Mouse (Mus musculus): Measurements from ENCODE around the gene Zbtb17. TPM values are rescaled to one million over a fixed set of nuclear protein-coding genes. Genes with fewer than 3 reads are reported as not detected.

Gene Zbtb17
- total and polyA plus RNA-seq, 2 experiments from 2014 or later, result 30.1 to 34.4 TPM

GRCm38 (mm10) chr4:141429847-141430246 is 14.6 kb upstream of the Zbtb17 start:
- no peak overlapping the region for H3K9ac ChIP-seq (replicated peaks; ENCODE audit: low read length, poor library complexity, severe bottlenecking)
- H3K4me2 ChIP-seq (ENCODE audit: low read depth, low read length, poor library complexity, severe bottlenecking), result no peak overlapping the region
- no peak overlapping the region for H3K27ac ChIP-seq (ENCODE audit: low read depth, low read length)
- H3K4me3 ChIP-seq (ENCODE audit: low read depth, low read length), result no peak overlapping the region
- ATAC-seq (ENCODE audit: low FRiP score), result no peak
- 0 out of 2 replicates have a peak, but pooled peaks cover 4% of the 10 kb centered on the region for H3K27me3 ChIP-seq (ENCODE audit: insufficient read depth, low read length)
- H3K4me1 ChIP-seq (ENCODE audit: insufficient read depth, low read length), result no peaks in the 10 kb centered on the region
- TF ChIP-seq CTCF (IDR thresholded peaks at IDR 0.05), result peak; percentile 62
- 50% methylated on average over 9 of the region's 9 CpGs for WGBS
- H3K9me3 ChIP-seq (ENCODE audit: low read length), result no peaks in the 10 kb centered on the region
- H3K36me3 ChIP-seq (ENCODE audit: insufficient read depth, low read length), result no peaks in the 10 kb centered on the region
- DNase-seq (ENCODE audit: low spot score), result no peak

DNA sequence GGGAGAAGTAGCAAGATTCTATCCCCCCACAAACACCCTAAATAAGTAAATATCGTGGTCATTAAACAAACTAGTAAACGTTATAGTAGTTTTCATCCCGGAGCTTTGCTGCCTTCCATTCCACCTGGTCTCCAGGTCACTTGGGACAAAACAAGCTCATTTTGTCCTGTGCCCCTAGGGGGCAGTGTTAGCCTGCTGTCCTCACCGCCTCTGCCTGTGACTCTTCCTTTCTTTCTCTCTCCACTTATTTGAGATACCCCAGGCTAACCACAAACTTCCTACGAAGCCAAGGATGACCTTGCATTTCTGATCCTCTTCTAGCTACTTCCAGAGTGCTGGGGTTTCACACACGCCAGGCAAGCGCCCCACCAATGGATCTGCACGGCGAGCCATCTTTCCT is 13.5 kb upstream of the Zbtb17 start:
- H3K27me3 ChIP-seq (ENCODE audit: insufficient read depth, low read length), result 0 out of 2 replicates have a peak, but pooled peaks cover 4% of the 10 kb centered on the region
- DNase-seq (ENCODE audit: low spot score) (peak; percentile 71), ATAC-seq (ENCODE audit: low FRiP score) (no peak)
- WGBS, result 47% methylated on average over 9 of the region's 9 CpGs
- H3K4me3 ChIP-seq (ENCODE audit: low read depth, low read length), result no peak overlapping the region
- no peak overlapping the region for H3K27ac ChIP-seq (ENCODE audit: low read depth, low read length)
- H3K4me1 ChIP-seq (ENCODE audit: insufficient read depth, low read length), result no peaks in the 10 kb centered on the region
- TF ChIP-seq CTCF (IDR thresholded peaks at IDR 0.05), result peak; percentile 77
- no peaks in the 10 kb centered on the region for H3K36me3 ChIP-seq (ENCODE audit: insufficient read depth, low read length)
- H3K9ac ChIP-seq (replicated peaks; ENCODE audit: low read length, poor library complexity, severe bottlenecking), result no peak overlapping the region
- H3K9me3 ChIP-seq (ENCODE audit: low read length), result no peaks in the 10 kb centered on the region
- no peak overlapping the region for H3K4me2 ChIP-seq (ENCODE audit: low read depth, low read length, poor library complexity, severe bottlenecking)

DNA sequence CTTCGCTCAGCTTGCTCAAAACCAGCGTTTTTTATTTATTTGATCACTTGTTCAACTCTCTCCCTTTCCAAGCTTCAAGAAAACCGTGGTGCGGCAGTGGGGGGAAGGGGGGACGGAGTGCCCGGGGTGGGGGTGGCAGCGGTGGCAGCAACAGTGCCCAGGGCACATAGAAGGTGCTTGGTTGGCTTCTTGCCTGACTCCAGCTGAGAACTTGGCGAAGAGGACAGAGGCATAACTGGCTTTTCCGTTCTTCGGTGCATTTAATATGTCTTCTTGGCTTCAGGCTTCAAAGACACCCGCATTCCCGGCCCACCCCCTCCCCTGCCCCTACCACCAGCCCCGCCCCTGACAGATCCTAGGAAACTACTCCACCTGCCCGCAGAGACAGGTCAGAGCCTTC is 11.8 kb upstream of the Zbtb17 start:
- Histone ChIP-seq H3K4me2 (ENCODE audit: low read depth, low read length, poor library complexity, severe bottlenecking) (no peak overlapping the region), H3K9ac (replicated peaks; ENCODE audit: low read length, poor library complexity, severe bottlenecking) (no peak overlapping the region), H3K4me3 (ENCODE audit: low read depth, low read length) (no peak overlapping the region), H3K36me3 (ENCODE audit: insufficient read depth, low read length) (no peaks in the 10 kb centered on the region), H3K27ac (ENCODE audit: low read depth, low read length) (no peak overlapping the region), H3K4me1 (ENCODE audit: insufficient read depth, low read length) (no peaks in the 10 kb centered on the region), H3K27me3 (ENCODE audit: insufficient read depth, low read length) (0 out of 2 replicates have a peak, but pooled peaks cover 4% of the 10 kb centered on the region), H3K9me3 (ENCODE audit: low read length) (no peaks in the 10 kb centered on the region)
- 62% methylated on average over 12 of the region's 14 CpGs for WGBS
- DNase-seq (ENCODE audit: low spot score), result peak; percentile 24
- no peak for TF ChIP-seq CTCF (IDR thresholded peaks at IDR 0.05)
- no peak for ATAC-seq (ENCODE audit: low FRiP score)

GRCm38 (mm10) chr4:141433191-141433590 is 11.3 kb upstream of the Zbtb17 start:
- no peak overlapping the region for H3K9ac ChIP-seq (replicated peaks; ENCODE audit: low read length, poor library complexity, severe bottlenecking)
- TF ChIP-seq CTCF (IDR thresholded peaks at IDR 0.05), result no peak
- H3K4me2 ChIP-seq (ENCODE audit: low read depth, low read length, poor library complexity, severe bottlenecking), result no peak overlapping the region
- H3K4me1 ChIP-seq (ENCODE audit: insufficient read depth, low read length), result no peaks in the 10 kb centered on the region
- 85% methylated on average over 18 of the region's 18 CpGs for WGBS
- H3K4me3 ChIP-seq (ENCODE audit: low read depth, low read length), result no peak overlapping the region
- H3K27me3 ChIP-seq (ENCODE audit: insufficient read depth, low read length), result 0 out of 2 replicates have a peak, but pooled peaks cover 4% of the 10 kb centered on the region
- no peak overlapping the region for H3K27ac ChIP-seq (ENCODE audit: low read depth, low read length)
- no peaks in the 10 kb centered on the region for H3K36me3 ChIP-seq (ENCODE audit: insufficient read depth, low read length)
- DNase-seq (ENCODE audit: low spot score) (no peak), ATAC-seq (ENCODE audit: low FRiP score) (no peak)
- no peaks in the 10 kb centered on the region for H3K9me3 ChIP-seq (ENCODE audit: low read length)

- Histone ChIP-seq H3K9ac (replicated peaks; ENCODE audit: low read length, poor library complexity, severe bottlenecking) (no peak within 1 kb of the TSS), H3K4me1 (ENCODE audit: insufficient read depth, low read length) (no peaks in the 10 kb centered on the region), H3K4me2 (ENCODE audit: low read depth, low read length, poor library complexity, severe bottlenecking) (no peak within 1 kb of the TSS), H3K36me3 (ENCODE audit: insufficient read depth, low read length) (no peaks in the 10 kb centered on the region), H3K27ac (ENCODE audit: low read depth, low read length) (no peak within 1 kb of the TSS), H3K27me3 (ENCODE audit: insufficient read depth, low read length) (0 out of 2 replicates have a peak, but pooled peaks cover 4% of the 10 kb centered on the region), H3K9me3 (ENCODE audit: low read length) (no peaks in the 10 kb centered on the region), H3K4me3 (ENCODE audit: low read depth, low read length) (no peak within 1 kb of the TSS)
- 86% methylated on average over 1 of the region's 1 CpGs for WGBS
- no peak for ATAC-seq (ENCODE audit: low FRiP score)
- no peak for TF ChIP-seq CTCF (IDR thresholded peaks at IDR 0.05)
- no peak for DNase-seq (ENCODE audit: low spot score)
Measured at GRCm38 (mm10) chr4:141435974-141436373, 8.5 kb upstream of the Zbtb17 start, which contains the start of gene Srarp. TSS of gene Srarp (minus strand) at chr4:141436105.

DNA sequence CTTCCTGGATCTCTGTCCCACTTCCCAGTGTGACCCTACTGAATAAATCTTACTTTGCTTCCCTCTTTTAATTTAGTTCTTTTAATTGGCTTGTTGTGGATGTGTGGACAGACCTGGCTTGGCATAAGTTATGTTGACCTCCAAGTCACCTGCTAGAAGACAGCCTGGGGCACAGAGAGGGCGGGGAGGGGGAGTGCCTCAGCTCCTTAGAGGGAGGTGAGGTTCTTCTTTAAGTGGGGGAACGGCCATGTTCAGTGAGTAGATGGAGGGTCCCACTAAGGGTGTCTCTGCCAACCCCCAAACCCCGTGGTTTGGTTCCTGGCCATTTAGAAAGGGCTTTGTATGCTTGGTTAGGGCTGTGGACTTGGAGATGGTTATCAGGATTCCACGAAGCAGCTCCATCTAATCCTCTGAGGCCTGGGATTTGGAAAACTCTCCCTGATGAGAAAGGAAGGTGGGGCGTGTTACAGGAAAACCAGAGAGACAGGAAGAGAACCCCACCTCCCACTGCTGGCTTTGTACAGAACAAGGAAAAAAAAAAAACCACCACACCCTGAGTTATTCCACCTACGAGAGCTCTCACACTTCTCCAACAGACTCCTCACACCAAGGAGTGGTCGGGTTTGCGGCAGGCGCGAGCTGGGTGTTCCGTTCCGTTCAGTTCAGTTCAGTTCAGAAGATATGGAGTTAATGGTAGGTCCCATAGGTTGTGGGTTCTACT is 5.2 kb upstream of the Zbtb17 start:
- no peak for TF ChIP-seq CTCF (IDR thresholded peaks at IDR 0.05)
- Histone ChIP-seq H3K4me2 (ENCODE audit: low read depth, low read length, poor library complexity, severe bottlenecking) (no peak overlapping the region), H3K27ac (ENCODE audit: low read depth, low read length) (no peak overlapping the region), H3K9ac (replicated peaks; ENCODE audit: low read length, poor library complexity, severe bottlenecking) (no peak overlapping the region), H3K4me1 (ENCODE audit: insufficient read depth, low read length) (no peaks in the 10 kb centered on the region), H3K27me3 (ENCODE audit: insufficient read depth, low read length) (no peaks in the 10 kb centered on the region), H3K9me3 (ENCODE audit: low read length) (no peaks in the 10 kb centered on the region), H3K4me3 (ENCODE audit: low read depth, low read length) (no peak overlapping the region), H3K36me3 (ENCODE audit: insufficient read depth, low read length) (no peaks in the 10 kb centered on the region)
- no peak for ATAC-seq (ENCODE audit: low FRiP score)
- 87% methylated on average over 12 of the region's 12 CpGs for WGBS
- DNase-seq (ENCODE audit: low spot score), result no peak
